Mouse (Mus musculus) embryonic fibroblast, embryonic 13.5 days (primary cell): Measurements from ENCODE around the gene Gripap1. TPM values are rescaled to one million over a fixed set of nuclear protein-coding genes. Genes with fewer than 3 reads are reported as not detected.

Experiments used
- H3K27ac ChIP-seq: 2 replicates; pipeline ENCODE4 v1.5.1; 2012; ENCODE audit warnings: low read length, control low read depth, inconsistent platforms; ENCODE audit not compliant: insufficient read depth
- H3K4me1 ChIP-seq: 2 replicates; pipeline ENCODE4 v1.6.1; 2011; ENCODE audit warnings: low read length; ENCODE audit not compliant: control insufficient read depth, insufficient read depth
- H3K4me3 ChIP-seq: 2 replicates; pipeline ENCODE4 v1.5.1; 2011; ENCODE audit warnings: mild to moderate bottlenecking, control low read depth, low read length; ENCODE audit not compliant: insufficient read depth
- CTCF ChIP-seq: IDR thresholded peaks from 2 replicates; pipeline ENCODE4 v1.5.1; 2011; ENCODE audit warnings: mild to moderate bottlenecking, control low read depth, low read length, moderate library complexity, borderline replicate concordance; ENCODE audit not compliant: insufficient read depth
- POLR2A ChIP-seq: IDR thresholded peaks from 2 replicates; pipeline ENCODE4 v1.6.1; 2011; ENCODE audit warnings: low read depth, mild to moderate bottlenecking, control low read depth, low read length, moderate library complexity
- polyA plus RNA-seq: library from polyadenylated mRNA; stranded (reverse); fragments of >200 nt; gene quantifications from 2 replicates; pipeline ENCODE4 v1.2.4, GENCODE M21; 2011; ENCODE audit warnings: low read depth; ENCODE audit not compliant: missing spikeins, insufficient read length

Gripap1 gene
- polyA plus RNA-seq, 1 experiment = 42.1 TPM

- H3K4me1 ChIP-seq = no peaks in the 10 kb centered on the region
- no peak for TF ChIP-seq POLR2A
- no peak for TF ChIP-seq CTCF
- no peak overlapping the region for H3K4me3 ChIP-seq
- H3K27ac ChIP-seq = no peak overlapping the region
Measured at GRCm38 (mm10) chrX:7865343-7865742, 75.8 kb downstream of the Gripap1 start.

DNA sequence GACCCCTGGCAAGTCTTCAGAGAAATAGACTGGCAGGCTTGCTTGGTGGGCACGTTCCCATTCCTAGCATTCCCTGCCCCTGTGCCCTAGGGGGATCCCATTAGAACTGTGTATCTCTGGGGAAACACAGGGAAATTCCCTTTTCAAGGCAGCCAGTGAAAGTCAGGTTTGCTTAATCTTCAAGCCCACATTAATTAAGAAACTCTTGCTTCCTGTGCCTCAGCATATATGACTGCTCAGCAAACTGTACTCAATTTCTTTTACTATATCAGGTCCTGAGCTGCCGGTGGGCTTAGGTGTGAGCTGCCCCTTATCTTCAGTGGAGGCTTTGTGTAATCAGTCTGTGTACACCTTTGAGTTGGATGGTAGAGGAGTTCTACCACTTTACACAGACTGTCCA is 76.2 kb downstream of the Gripap1 start:
- Histone ChIP-seq H3K27ac (no peak overlapping the region), H3K4me1 (no peaks in the 10 kb centered on the region), H3K4me3 (no peak overlapping the region)
- TF ChIP-seq POLR2A (no peak), CTCF (no peak)

DNA sequence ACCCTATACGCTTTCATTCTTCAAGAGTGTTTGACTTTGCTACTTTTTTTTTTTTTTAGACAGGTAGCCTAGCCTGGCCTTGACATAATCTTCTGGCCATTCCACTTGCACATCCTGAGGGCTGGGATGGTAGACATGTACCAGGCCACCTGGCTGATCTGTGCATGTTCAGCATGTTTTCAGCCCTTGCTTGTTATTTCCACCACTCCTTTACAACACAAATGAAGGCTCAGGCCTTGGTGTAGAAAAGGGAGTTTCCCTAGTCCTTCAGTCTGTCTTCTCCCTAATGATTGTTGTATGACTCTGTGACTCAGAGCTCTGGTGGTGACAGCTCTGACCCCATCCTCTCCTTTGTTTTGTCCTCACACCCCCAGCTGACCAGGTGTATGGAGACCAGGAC is 77.6 kb downstream of the Gripap1 start:
- Histone ChIP-seq H3K4me1 (no peaks in the 10 kb centered on the region), H3K27ac (no peak overlapping the region), H3K4me3 (no peak overlapping the region)
- TF ChIP-seq POLR2A (no peak), CTCF (no peak)

- Histone ChIP-seq H3K4me3 (no peak overlapping the region), H3K4me1 (no peaks in the 10 kb centered on the region), H3K27ac (no peak overlapping the region)
- TF ChIP-seq POLR2A = no peak
- no peak for TF ChIP-seq CTCF
Measured at GRCm38 (mm10) chrX:7868506-7868905, 78.9 kb downstream of the Gripap1 start.

GRCm38 (mm10) chrX:7869826-7870225 is 80.3 kb downstream of the Gripap1 start:
- H3K27ac ChIP-seq = no peak overlapping the region
- TF ChIP-seq CTCF (no peak), POLR2A (no peak)

More at GRCm38 (mm10) chrX:7869826-7870225, 80.3 kb downstream of the Gripap1 start:
- no peak overlapping the region for H3K4me3 ChIP-seq
- no peaks in the 10 kb centered on the region for H3K4me1 ChIP-seq

Other genes starting within 250 kb of the Gripap1 start
- not detected in 2 replicates for gene Foxp3, start 216.1 kb upstream of the Gripap1 start, polyA plus RNA-seq
- 2.9 and 3.1 TPM in 2 replicates for gene Ppp1r3f, start 215.5 kb upstream of the Gripap1 start, polyA plus RNA-seq
- 12.8 and 14.3 TPM in 2 replicates for gene Ccdc22, start 184.2 kb upstream of the Gripap1 start, polyA plus RNA-seq
- gene Cacna1f, start 182.7 kb upstream of the Gripap1 start, polyA plus RNA-seq = not detected in 2 replicates
- gene Syp, start 151.3 kb upstream of the Gripap1 start, polyA plus RNA-seq = 0.18 and 0.19 TPM in 2 replicates
- gene Prickle3, start 132.5 kb upstream of the Gripap1 start, polyA plus RNA-seq = 7.0 TPM in 2 replicates
- gene Plp2, start 118.4 kb upstream of the Gripap1 start, polyA plus RNA-seq = 305 and 316 TPM in 2 replicates
- not detected in 2 replicates for gene Magix, start 108.5 kb upstream of the Gripap1 start, polyA plus RNA-seq
- gene Gpkow, start 92.6 kb upstream of the Gripap1 start, polyA plus RNA-seq = 26.0 and 29.8 TPM in 2 replicates
- 29.0 and 32.3 TPM in 2 replicates for gene Wdr45, start 75.4 kb upstream of the Gripap1 start, polyA plus RNA-seq
- not detected in 2 replicates for gene Gm45208, start 67.5 kb upstream of the Gripap1 start, polyA plus RNA-seq
- 112 and 126 TPM in 2 replicates for gene Praf2, start 61.3 kb upstream of the Gripap1 start, polyA plus RNA-seq
- 2.5 and 3.5 TPM in 2 replicates for gene Ccdc120, start 38.9 kb upstream of the Gripap1 start, polyA plus RNA-seq
- 49.1 and 53.4 TPM in 2 replicates for gene Tfe3, start 27.2 kb upstream of the Gripap1 start, polyA plus RNA-seq
- 5.7 and 7.5 TPM in 2 replicates for gene Kcnd1, start 32.5 kb downstream of the Gripap1 start, polyA plus RNA-seq
- gene Otud5, start 51.6 kb downstream of the Gripap1 start, polyA plus RNA-seq = 57.5 and 65.0 TPM in 2 replicates
- 4.0 and 4.3 TPM in 2 replicates for gene Pim2, start 88.5 kb downstream of the Gripap1 start, polyA plus RNA-seq
- gene Slc35a2, start 94.3 kb downstream of the Gripap1 start, polyA plus RNA-seq = 113 and 123 TPM in 2 replicates
- gene Pqbp1, start 109.5 kb downstream of the Gripap1 start, polyA plus RNA-seq = 90.2 and 103 TPM in 2 replicates
- gene Timm17b, start 109.6 kb downstream of the Gripap1 start, polyA plus RNA-seq = 29.5 and 39.9 TPM in 2 replicates
- gene Gm10491, start 118.1 kb downstream of the Gripap1 start, polyA plus RNA-seq = not detected in 2 replicates
- gene Gm10490, start 119.8 kb downstream of the Gripap1 start, polyA plus RNA-seq = not detected in 2 replicates
- not detected in 2 replicates for gene Pcsk1n, start 130.1 kb downstream of the Gripap1 start, polyA plus RNA-seq
- gene Eras, start 138.8 kb downstream of the Gripap1 start, polyA plus RNA-seq = not detected in 2 replicates
- gene Hdac6, start 158.1 kb downstream of the Gripap1 start, polyA plus RNA-seq = 21.2 and 27.6 TPM in 2 replicates
- gene Gata1, start 188.3 kb downstream of the Gripap1 start, polyA plus RNA-seq = not detected in 2 replicates
- gene Glod5, start 228.7 kb downstream of the Gripap1 start, polyA plus RNA-seq = not detected in 2 replicates